Mouse (Mus musculus): ENCODE data around the gene Leap2. TPM values are rescaled to one million over a fixed set of nuclear protein-coding genes. Genes with fewer than 3 reads are reported as not detected.

Leap2 gene
- not detected in 2 replicates for polyA plus RNA-seq (2015; fragmentation: Nextera tagmentation; extraction: Ambion mirVana)

GRCm38 (mm10) chr11:53423036-53423435, at the start of gene Leap2:
Gene Leap2, minus strand, starts transcription at chr11:53423170.
- H3K27ac ChIP-seq (replicated peaks), result no peak within 1 kb of the TSS
- H3K9ac ChIP-seq, result no peak within 1 kb of the TSS
- no peak for ATAC-seq (ENCODE audit: low read depth)
- H3K27me3 ChIP-seq, result no peaks in the 10 kb centered on the region
- H3K4me2 ChIP-seq, result no peak within 1 kb of the TSS
- no peaks in the 10 kb centered on the region for H3K9me3 ChIP-seq
- H3K4me3 ChIP-seq, result no peak within 1 kb of the TSS
- H3K4me1 ChIP-seq (replicated peaks), result no peaks in the 10 kb centered on the region
- H3K36me3 ChIP-seq, result peaks cover 33% of the 10 kb centered on the region
- 93% methylated on average over 4 of the region's 4 CpGs for WGBS

DNA sequence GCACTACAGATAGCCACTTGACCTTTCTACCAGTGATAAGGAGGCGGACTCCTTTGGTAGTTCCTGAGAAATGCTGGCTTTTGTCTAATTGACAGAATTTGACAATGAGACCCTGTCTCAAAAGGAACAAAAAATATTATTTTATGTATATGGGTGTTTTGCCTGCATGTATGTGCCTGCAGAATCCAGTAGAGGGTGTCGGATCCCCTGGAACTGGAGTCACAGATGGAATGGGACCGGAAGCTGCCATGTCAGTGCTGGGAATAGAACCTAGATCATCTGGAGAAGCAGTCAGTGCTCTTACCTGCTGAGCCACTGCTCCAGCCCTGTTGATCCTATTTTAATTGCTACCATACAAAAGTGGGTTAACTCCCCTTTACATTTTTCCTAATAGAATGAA, 49.7 kb upstream of the Leap2 start:
- H3K4me2 ChIP-seq, result no peak overlapping the region
- no peaks in the 10 kb centered on the region for H3K36me3 ChIP-seq
- H3K9ac ChIP-seq, result no peak overlapping the region
- no peak overlapping the region for H3K27ac ChIP-seq (replicated peaks)
- H3K4me1 ChIP-seq (replicated peaks), result peaks cover 39% of the 10 kb centered on the region
- peaks cover 72% of the 10 kb centered on the region for H3K27me3 ChIP-seq
- no peaks in the 10 kb centered on the region for H3K9me3 ChIP-seq
- WGBS, result 84% methylated on average over 3 of the region's 3 CpGs
- no peak overlapping the region for H3K4me3 ChIP-seq
- no peak for ATAC-seq (ENCODE audit: low read depth)

DNA sequence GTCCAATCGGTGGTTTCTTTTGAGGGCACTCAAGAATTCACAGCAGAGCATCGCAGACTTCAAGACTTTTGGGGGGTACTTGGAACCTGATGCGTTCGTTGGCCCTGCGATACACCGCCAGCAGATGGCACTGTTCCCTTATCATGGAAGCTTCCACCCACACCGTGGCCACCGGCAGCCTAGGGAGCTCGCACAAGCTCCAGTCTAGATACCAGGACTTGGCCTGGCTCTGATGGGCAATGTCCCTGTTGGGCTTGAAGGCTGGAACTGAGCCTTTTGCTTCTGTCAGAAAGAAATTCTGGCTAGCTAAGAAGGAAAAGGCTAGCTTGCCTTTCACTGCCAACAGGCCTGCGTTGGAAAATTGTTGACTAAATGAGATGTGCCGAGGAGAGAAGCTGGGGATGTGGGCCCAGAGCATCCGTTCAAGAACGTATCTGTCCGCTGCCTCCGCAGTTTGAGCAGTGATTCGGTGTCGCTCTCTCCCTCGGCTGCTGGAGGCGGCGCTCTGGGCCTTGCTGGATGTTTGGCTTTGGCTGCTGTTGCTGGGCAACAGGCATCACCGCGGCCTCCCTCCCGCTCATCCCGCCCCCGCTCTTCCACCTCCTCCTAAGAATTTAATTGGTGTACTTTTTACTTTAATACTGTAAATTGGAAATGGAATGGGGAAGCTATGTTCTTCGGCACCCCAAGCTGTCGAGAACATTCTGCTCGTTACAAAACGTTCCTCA, 47.2 kb upstream of the Leap2 start, which contains the start of gene Gm9837:
Gene Gm9837 (minus strand): TSS at position 512 of the 728 bp plus-strand sequence.
- Histone ChIP-seq H3K27ac (replicated peaks) (peak within 1 kb of the TSS; percentile 61), H3K9me3 (no peaks in the 10 kb centered on the region), H3K4me1 (replicated peaks) (peaks cover 33% of the 10 kb centered on the region), H3K36me3 (no peaks in the 10 kb centered on the region), H3K9ac (peak within 1 kb of the TSS; percentile 43; the same call in 1 of the 2 replicates), H3K4me2 (peak within 1 kb of the TSS; percentile 55), H3K27me3 (peaks cover 79% of the 10 kb centered on the region), H3K4me3 (peak within 1 kb of the TSS; percentile 19)
- peak; percentile 71 for ATAC-seq (ENCODE audit: low read depth)
- WGBS, result 3% methylated on average over 29 of the region's 29 CpGs

GRCm38 (mm10) chr11:53469294-53469967, 46.5 kb upstream of the Leap2 start:
- peak overlapping the region; percentile 19; the same call in 1 of the 2 replicates for H3K4me3 ChIP-seq
- H3K4me1 ChIP-seq (replicated peaks), result peaks cover 30% of the 10 kb centered on the region
- no peaks in the 10 kb centered on the region for H3K36me3 ChIP-seq
- H3K9ac ChIP-seq, result no peak overlapping the region
- H3K27me3 ChIP-seq, result peaks cover 79% of the 10 kb centered on the region
- WGBS, result 33% methylated on average over 16 of the region's 16 CpGs
- no peak overlapping the region for H3K27ac ChIP-seq (replicated peaks)
- ATAC-seq (ENCODE audit: low read depth), result no peak
- H3K4me2 ChIP-seq, result peak overlapping the region; percentile 55
- 0 out of 2 replicates have a peak, but pooled peaks cover 3% of the 10 kb centered on the region for H3K9me3 ChIP-seq

- Histone ChIP-seq H3K27me3 (peaks cover 87% of the 10 kb centered on the region), H3K27ac (replicated peaks) (no peak overlapping the region)
- 6% methylated on average over 40 of the region's 40 CpGs for WGBS
These were observed 43.4 kb upstream of the Leap2 start for GRCm38 (mm10) chr11:53466231-53466971.

GRCm38 (mm10) chr11:53463551-53464424, 40.8 kb upstream of the Leap2 start:
- Histone ChIP-seq H3K9me3 (0 out of 2 replicates have a peak, but pooled peaks cover 4% of the 10 kb centered on the region), H3K27ac (replicated peaks) (no peak overlapping the region), H3K4me3 (peak overlapping the region; percentile 43), H3K27me3 (peaks cover 96% of the 10 kb centered on the region), H3K4me1 (replicated peaks) (peaks cover 16% of the 10 kb centered on the region), H3K36me3 (no peaks in the 10 kb centered on the region), H3K9ac (peak overlapping the region; percentile 55), H3K4me2 (peak overlapping the region; percentile 80)
- ATAC-seq (ENCODE audit: low read depth), result peak; percentile 6; the same call in 1 of the 2 replicates
- 8% methylated on average over 55 of the region's 55 CpGs for WGBS

More at GRCm38 (mm10) chr11:53466231-53466971, 43.4 kb upstream of the Leap2 start:
- ATAC-seq (ENCODE audit: low read depth), result peak; percentile 34
- Histone ChIP-seq H3K9me3 (0 out of 2 replicates have a peak, but pooled peaks cover 4% of the 10 kb centered on the region), H3K4me2 (peak overlapping the region; percentile 56), H3K9ac (peak overlapping the region; percentile 55), H3K4me3 (peak overlapping the region; percentile 30), H3K4me1 (replicated peaks) (peaks cover 38% of the 10 kb centered on the region), H3K36me3 (no peaks in the 10 kb centered on the region)

- no peak overlapping the region for H3K27ac ChIP-seq (replicated peaks)
These were observed 38.8 kb upstream of the Leap2 start for GRCm38 (mm10) chr11:53461727-53462126.

GRCm38 (mm10) chr11:53460192-53460591, 37.2 kb upstream of the Leap2 start:
- ATAC-seq (ENCODE audit: low read depth), result no peak
- Histone ChIP-seq H3K27me3 (peaks cover 100% of the 10 kb centered on the region), H3K4me1 (replicated peaks) (peaks cover 22% of the 10 kb centered on the region)

More at GRCm38 (mm10) chr11:53461727-53462126, 38.8 kb upstream of the Leap2 start:
- no peak for ATAC-seq (ENCODE audit: low read depth)
- H3K9me3 ChIP-seq, result 0 out of 2 replicates have a peak, but pooled peaks cover 4% of the 10 kb centered on the region
- H3K27me3 ChIP-seq, result peaks cover 99% of the 10 kb centered on the region
- no peaks in the 10 kb centered on the region for H3K36me3 ChIP-seq
- WGBS, result 24% methylated on average over 5 of the region's 5 CpGs
- no peak overlapping the region for H3K4me2 ChIP-seq
- peaks cover 24% of the 10 kb centered on the region for H3K4me1 ChIP-seq (replicated peaks)
- H3K4me3 ChIP-seq, result no peak overlapping the region
- H3K9ac ChIP-seq, result no peak overlapping the region

GRCm38 (mm10) chr11:53458996-53459395, 36.0 kb upstream of the Leap2 start:
- Histone ChIP-seq H3K27ac (replicated peaks) (no peak overlapping the region), H3K9ac (no peak overlapping the region), H3K4me3 (no peak overlapping the region), H3K27me3 (peaks cover 96% of the 10 kb centered on the region), H3K4me1 (replicated peaks) (peaks cover 20% of the 10 kb centered on the region), H3K9me3 (no peaks in the 10 kb centered on the region), H3K4me2 (no peak overlapping the region), H3K36me3 (no peaks in the 10 kb centered on the region)
- WGBS, result 66% methylated on average over 3 of the region's 3 CpGs
- no peak for ATAC-seq (ENCODE audit: low read depth)

More at GRCm38 (mm10) chr11:53460192-53460591, 37.2 kb upstream of the Leap2 start:
- WGBS, result 85% methylated on average over 3 of the region's 3 CpGs
- 0 out of 2 replicates have a peak, but pooled peaks cover 4% of the 10 kb centered on the region for H3K9me3 ChIP-seq
- no peak overlapping the region for H3K9ac ChIP-seq
- H3K27ac ChIP-seq (replicated peaks), result no peak overlapping the region
- no peaks in the 10 kb centered on the region for H3K36me3 ChIP-seq
- no peak overlapping the region for H3K4me3 ChIP-seq
- H3K4me2 ChIP-seq, result no peak overlapping the region

DNA sequence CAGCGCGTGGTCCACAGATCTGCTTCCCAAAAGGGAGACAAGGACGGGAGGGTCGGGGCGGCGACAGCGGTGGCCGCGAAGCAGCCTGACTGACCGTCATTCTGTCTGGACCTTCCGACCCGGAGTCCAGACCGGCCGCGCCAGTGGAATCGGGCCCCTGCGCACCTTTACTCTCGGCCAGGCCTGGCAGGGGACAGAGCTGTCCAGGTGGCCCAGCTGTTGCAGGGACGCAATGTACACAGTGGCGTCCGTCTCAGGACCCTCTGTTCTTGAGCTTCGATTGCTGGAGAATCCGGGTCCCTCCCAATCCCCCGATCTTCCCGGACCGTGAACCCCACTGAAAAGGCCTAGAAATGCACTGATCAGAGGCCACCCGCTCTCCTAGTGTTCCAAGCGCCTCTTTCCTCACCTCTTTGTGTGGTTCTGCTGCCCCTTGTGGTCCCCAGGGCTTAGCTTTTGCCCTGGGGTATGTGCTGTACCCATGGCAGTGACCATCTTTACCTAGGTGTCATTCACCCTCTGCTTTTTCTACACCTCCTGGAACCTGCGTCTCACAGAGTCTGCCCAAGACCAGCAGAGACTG, 34.5 kb upstream of the Leap2 start:
- peaks cover 83% of the 10 kb centered on the region for H3K27me3 ChIP-seq
- peak overlapping the region; percentile 65 for H3K4me2 ChIP-seq
- no peaks in the 10 kb centered on the region for H3K36me3 ChIP-seq
- H3K27ac ChIP-seq (replicated peaks), result no peak overlapping the region
- peaks cover 10% of the 10 kb centered on the region for H3K4me1 ChIP-seq (replicated peaks)
- 0 out of 2 replicates have a peak, but pooled peaks have one; percentile 13 for ATAC-seq (ENCODE audit: low read depth)
- no peaks in the 10 kb centered on the region for H3K9me3 ChIP-seq
- peak overlapping the region; percentile 37 for H3K4me3 ChIP-seq
- H3K9ac ChIP-seq, result peak overlapping the region; percentile 68
- 5% methylated on average over 29 of the region's 29 CpGs for WGBS

Data from neural tube, embryonic 13.5 days (tissue).